Mouse (Mus musculus) liver, postnatal 0 days (tissue): ENCODE data around the gene Uhrf1. TPM values are rescaled to one million over a fixed set of nuclear protein-coding genes. Genes with fewer than 3 reads are reported as not detected.

Source experiments
- ATAC-seq: fragments of 200-750 bp; cut with Nextera tagmentation; 2 replicates; pipeline ENCODE4 v1.8.0; 2017; ENCODE audit warnings: mild to moderate bottlenecking, moderate library complexity
- DNase-seq: peaks from one replicate; pipeline ENCODE4 v3.0.0-alpha.2; 2016
- H3K27ac ChIP-seq: fragments of 300-500 bp; sonication (generic); 2 replicates; pipeline ENCODE4 v1.5.1; 2014; ENCODE audit warnings: antibody characterized with exemption, moderate library complexity, mild to moderate bottlenecking, low read depth
- H3K27me3 ChIP-seq: fragments of 300-500 bp; sonication (generic); 2 replicates; pipeline ENCODE4 v1.6.1; 2014; ENCODE audit warnings: low read length, control low read depth, mixed read lengths; ENCODE audit not compliant: insufficient read depth
- H3K36me3 ChIP-seq: fragments of 300-500 bp; sonication (generic); replicated peaks from 2 replicates; pipeline ENCODE4 v1.6.1; 2014; ENCODE audit warnings: mild to moderate bottlenecking, control low read depth, low read length, moderate library complexity, mixed read lengths; ENCODE audit not compliant: insufficient read depth
- H3K4me1 ChIP-seq: fragments of 300-500 bp; sonication (generic); 2 replicates; pipeline ENCODE4 v1.6.1; 2014; ENCODE audit warnings: antibody characterized with exemption, mild to moderate bottlenecking, control low read depth; ENCODE audit not compliant: insufficient read depth
- H3K4me2 ChIP-seq: fragments of 300-500 bp; sonication (generic); 2 replicates; pipeline ENCODE4 v1.6.1; 2014; ENCODE audit warnings: low read depth, mild to moderate bottlenecking, low read length, moderate library complexity, mixed read lengths
- H3K4me3 ChIP-seq: fragments of 300-500 bp; sonication (generic); 2 replicates; pipeline ENCODE4 v1.5.1; 2014; ENCODE audit warnings: low read depth, low read length
- H3K9ac ChIP-seq: fragments of 300-500 bp; sonication (generic); replicated peaks from 2 replicates; pipeline ENCODE4 v1.6.1; 2014; ENCODE audit warnings: mild to moderate bottlenecking, moderate library complexity
- H3K9me3 ChIP-seq: fragments of 300-500 bp; sonication (generic); 2 replicates; pipeline ENCODE4 v1.6.1; 2016; ENCODE audit warnings: mild to moderate bottlenecking, control low read depth, low read length, mixed read lengths
- CTCF ChIP-seq: sonication (generic); IDR thresholded peaks from 2 replicates; pipeline ENCODE4 v1.5.1; 2016; ENCODE audit warnings: antibody characterized with exemption, low read depth
- EP300 ChIP-seq: IDR thresholded peaks from 2 replicates; pipeline ENCODE4 v1.6.1; 2016; ENCODE audit warnings: antibody characterized with exemption, low read depth, mild to moderate bottlenecking
- WGBS: fragments of 180-500 bp; shearing (Covaris S2); extraction: QIAGEN DNeasy Blood & Tissue Kit; methylation state at CpG from one replicate; pipeline ENCODE4 v1.1.7; 2014; ENCODE audit not compliant: insufficient replicate concordance; 5-methylcytosine and 5-hydroxymethylcytosine counted together
- polyA plus RNA-seq: library from polyadenylated mRNA; unstranded; fragments of >200 nt; fragmentation: Nextera tagmentation; extraction: Ambion mirVana; gene quantifications from 2 replicates; pipeline ENCODE4 v1.2.1, GENCODE M21; 2015

Gene Uhrf1
- polyA plus RNA-seq, 1 experiment from 2014 or later, result 43.5 TPM

GRCm38 (mm10) chr17:56324419-56324818, 21.3 kb downstream of the Uhrf1 start:
- no peaks in the 10 kb centered on the region for H3K9me3 ChIP-seq
- no peak overlapping the region for H3K4me3 ChIP-seq
- H3K4me1 ChIP-seq, result peaks cover 32% of the 10 kb centered on the region
- WGBS, result 67% methylated on average over 3 of the region's 3 CpGs
- H3K9ac ChIP-seq, result no peak overlapping the region
- DNase-seq (no peak), ATAC-seq (no peak)
- no peak overlapping the region for H3K27ac ChIP-seq
- TF ChIP-seq EP300, result no peak
- TF ChIP-seq CTCF, result no peak
- H3K36me3 ChIP-seq, result peaks cover 27% of the 10 kb centered on the region
- no peaks in the 10 kb centered on the region for H3K27me3 ChIP-seq
- no peak overlapping the region for H3K4me2 ChIP-seq

- peak; percentile 96 for ATAC-seq
- Histone ChIP-seq H3K36me3 (peaks cover 17% of the 10 kb centered on the region), H3K9ac (peak within 1 kb of the TSS; percentile 87), H3K4me1 (peaks cover 43% of the 10 kb centered on the region), H3K4me3 (peak within 1 kb of the TSS; percentile 78), H3K27ac (peak within 1 kb of the TSS; percentile 97), H3K4me2 (peak within 1 kb of the TSS; percentile 97), H3K9me3 (no peaks in the 10 kb centered on the region), H3K27me3 (no peaks in the 10 kb centered on the region)
- under 1% methylated on average over 57 of the region's 57 CpGs for WGBS
- DNase-seq, result peak; percentile 99
- TF ChIP-seq EP300 (no peak), CTCF (no peak)
These were observed 22.5 kb downstream of the Uhrf1 start, which contains the start of gene Kdm4b for GRCm38 (mm10) chr17:56325450-56326152. Gene Kdm4b, plus strand, starts transcription at chr17:56326062.

GRCm38 (mm10) chr17:56326153-56327147, 23.3 kb downstream of the Uhrf1 start:
- ATAC-seq, result peak; percentile 45
- Histone ChIP-seq H3K4me1 (peaks cover 49% of the 10 kb centered on the region), H3K27ac (peak overlapping the region; percentile 97), H3K4me3 (peak overlapping the region; percentile 78), H3K9ac (peak overlapping the region; percentile 87), H3K4me2 (peak overlapping the region; percentile 97), H3K9me3 (no peaks in the 10 kb centered on the region), H3K36me3 (peaks cover 12% of the 10 kb centered on the region), H3K27me3 (no peaks in the 10 kb centered on the region)
- TF ChIP-seq EP300, result no peak
- no peak for TF ChIP-seq CTCF
- 5% methylated on average over 61 of the region's 67 CpGs for WGBS
- DNase-seq, result no peak

DNA sequence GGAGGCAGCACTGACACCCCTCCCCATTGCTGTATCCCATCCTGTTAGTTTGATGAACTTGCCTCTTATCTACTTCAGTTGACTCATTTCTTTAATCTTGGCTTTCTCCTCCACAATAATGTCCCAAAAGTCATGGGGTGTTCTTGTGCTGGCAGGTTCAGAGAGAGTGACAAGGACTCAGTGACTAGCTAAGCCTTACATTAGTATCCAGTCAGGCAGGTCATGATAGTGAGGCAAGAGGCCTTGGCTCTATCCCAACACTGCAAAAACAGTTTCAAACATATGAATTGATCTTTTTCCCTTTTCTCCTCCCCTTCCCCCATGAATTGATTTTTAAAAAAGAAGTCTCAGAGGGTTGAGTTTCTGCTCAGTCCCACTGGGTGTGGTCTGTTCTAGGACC, 26.1 kb downstream of the Uhrf1 start:
- Histone ChIP-seq H3K27me3 (no peaks in the 10 kb centered on the region), H3K36me3 (no peaks in the 10 kb centered on the region), H3K4me3 (no peak overlapping the region), H3K27ac (peak overlapping the region; percentile 19; the same call in 1 of the 2 replicates), H3K4me1 (peaks cover 53% of the 10 kb centered on the region), H3K4me2 (no peak overlapping the region), H3K9me3 (no peaks in the 10 kb centered on the region), H3K9ac (no peak overlapping the region)
- no peak for TF ChIP-seq CTCF
- TF ChIP-seq EP300, result no peak
- ATAC-seq, result no peak
- DNase-seq, result peak; percentile 50

DNA sequence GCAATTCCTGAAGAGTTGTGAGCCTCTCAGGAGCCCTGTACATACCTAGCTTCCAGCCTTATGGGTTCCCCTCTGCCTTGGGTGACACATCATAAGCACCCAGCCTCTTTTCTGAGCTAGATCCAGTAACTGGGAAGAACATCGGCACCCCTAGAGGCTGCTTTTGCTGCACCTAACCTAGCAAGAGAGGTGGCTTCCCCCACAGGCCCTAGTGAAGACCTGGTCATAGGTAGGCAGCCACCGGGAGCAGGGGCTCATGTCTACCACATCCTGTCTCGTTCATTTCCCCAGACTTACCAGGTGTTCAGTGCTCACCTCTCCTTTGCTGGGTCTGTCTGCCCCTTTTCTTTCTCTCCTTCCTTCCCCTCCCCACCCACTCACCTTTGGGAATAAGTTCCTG, 27.2 kb downstream of the Uhrf1 start:
- H3K27ac ChIP-seq, result no peak overlapping the region
- H3K4me3 ChIP-seq, result no peak overlapping the region
- WGBS, result 72% methylated on average over 3 of the region's 3 CpGs
- H3K9me3 ChIP-seq, result no peaks in the 10 kb centered on the region
- H3K36me3 ChIP-seq, result no peaks in the 10 kb centered on the region
- peak; percentile 26; the same call in 1 of the 2 replicates for TF ChIP-seq CTCF
- no peak for TF ChIP-seq EP300
- H3K9ac ChIP-seq, result no peak overlapping the region
- H3K27me3 ChIP-seq, result no peaks in the 10 kb centered on the region
- ATAC-seq (no peak), DNase-seq (no peak)
- H3K4me2 ChIP-seq, result no peak overlapping the region
- H3K4me1 ChIP-seq, result peaks cover 47% of the 10 kb centered on the region

DNA sequence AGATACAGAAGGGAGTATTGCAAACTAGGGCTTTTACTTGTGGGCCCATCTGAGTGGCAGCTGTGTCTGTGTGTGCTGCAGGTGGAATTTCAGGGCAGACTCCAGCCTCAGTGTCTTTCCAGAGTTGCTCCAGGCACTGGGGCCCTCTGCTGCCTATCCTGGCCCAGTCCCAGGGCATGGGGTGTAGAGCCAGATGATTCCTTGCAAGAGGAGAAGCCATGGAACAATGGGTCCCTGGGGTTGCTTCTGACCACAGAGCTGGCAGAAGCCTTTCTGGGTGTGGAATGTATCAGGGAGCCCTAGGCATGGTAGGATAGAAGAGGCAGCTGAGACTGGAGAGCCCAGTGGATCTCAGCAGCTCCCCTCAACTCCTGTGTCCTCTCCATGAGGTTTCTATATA, 28.1 kb downstream of the Uhrf1 start:
- Histone ChIP-seq H3K9me3 (no peaks in the 10 kb centered on the region), H3K4me3 (no peak overlapping the region), H3K27me3 (no peaks in the 10 kb centered on the region), H3K4me2 (no peak overlapping the region), H3K27ac (no peak overlapping the region), H3K9ac (no peak overlapping the region), H3K4me1 (peaks cover 46% of the 10 kb centered on the region), H3K36me3 (no peaks in the 10 kb centered on the region)
- TF ChIP-seq CTCF (no peak), EP300 (no peak)
- no peak for DNase-seq
- ATAC-seq, result no peak
